ENCODE assay signal across 1 mouse cellular context in genomic region chr5:120775287-120775985, GRCm38 (mm10).
TF ChIP-seq lines count a peak whose summit lies in the region.

No protein-coding gene starts in this region.

TF ChIP-seq in MEL, 35 proteins besides CTCF, POLR2A, EP300 and RAD21 (continued from another document):
- TF ChIP-seq ZC3H11A (IDR thresholded peaks at IDR 0.05; ENCODE audit: low read depth, low read length) (no peak), MAFK (IDR thresholded peaks at IDR 0.05; ENCODE audit: borderline replicate concordance, low read depth, low read length) (no peak; the same call in 1 of the 2 replicates), KAT2A (conservative IDR thresholded peaks at IDR 0.05; ENCODE audit: low read depth, low read length) (peak; percentile 43; the same call in 1 of the 2 replicates), USF2 (IDR thresholded peaks at IDR 0.05; ENCODE audit: borderline replicate concordance in 1 of 2, insufficient read depth in 1 of 2, low read depth in 1 of 2, low read length in 2 of 2) (no peak), MYB (IDR thresholded peaks at IDR 0.05; ENCODE audit: low read depth, low read length) (no peak), ZMIZ1 (IDR thresholded peaks at IDR 0.05; ENCODE audit: low read depth, low read length) (no peak), BHLHE40 (IDR thresholded peaks at IDR 0.05; ENCODE audit: borderline replicate concordance, low read depth, low read length) (no peak; the same call in 1 of the 2 replicates), CHD1 (IDR thresholded peaks at IDR 0.05; ENCODE audit: low read depth, low read length) (no peak), POLR2AphosphoS5 (IDR thresholded peaks at IDR 0.05; ENCODE audit: borderline replicate concordance, low read depth, low read length) (no peak), MAX (IDR thresholded peaks at IDR 0.05; ENCODE audit: low read length) (peak; percentile 78), TCF12 (IDR thresholded peaks at IDR 0.05; ENCODE audit: low read depth, low read length) (peak; percentile 64; the same call in 1 of the 2 replicates), USF1 (IDR thresholded peaks at IDR 0.05; ENCODE audit: low read depth, low read length) (no peak), ETS1 (IDR thresholded peaks at IDR 0.05; ENCODE audit: low read depth, low read length) (peak; percentile 70), NELFE (IDR thresholded peaks at IDR 0.05; ENCODE audit: low read depth, low read length) (no peak)
TF ChIP-seq in MEL: peak in this region for 15.
